Mouse (Mus musculus) megakaryocyte, adult 5-6 weeks (primary cell): ENCODE results near the gene Arhgap31. TPM values are rescaled to one million over a fixed set of nuclear protein-coding genes. Genes with fewer than 3 reads are reported as not detected.

Experiments
- ATAC-seq: 2 replicates; pipeline ENCODE4 v1.8.0; 2016; ENCODE audit warnings: mild to moderate bottlenecking, inconsistent platforms; ENCODE audit not compliant: poor library complexity, severe bottlenecking
- total RNA-seq, 2 experiments: library from RNA; stranded (forward) in 1 of 2; stranded (reverse) in 1 of 2; fragments of 153-499, 151-499 nt in 1 of 2; fragments of 221-1000, 200-1000 nt in 1 of 2; gene quantifications; 2 replicates each; pipeline versions ENCODE4 v1.2.3 to v1.2.4; 2015 to 2017

Gene Arhgap31
- total RNA-seq, 2 experiments from 2014 or later = 10.0 to 20.4 TPM

DNA sequence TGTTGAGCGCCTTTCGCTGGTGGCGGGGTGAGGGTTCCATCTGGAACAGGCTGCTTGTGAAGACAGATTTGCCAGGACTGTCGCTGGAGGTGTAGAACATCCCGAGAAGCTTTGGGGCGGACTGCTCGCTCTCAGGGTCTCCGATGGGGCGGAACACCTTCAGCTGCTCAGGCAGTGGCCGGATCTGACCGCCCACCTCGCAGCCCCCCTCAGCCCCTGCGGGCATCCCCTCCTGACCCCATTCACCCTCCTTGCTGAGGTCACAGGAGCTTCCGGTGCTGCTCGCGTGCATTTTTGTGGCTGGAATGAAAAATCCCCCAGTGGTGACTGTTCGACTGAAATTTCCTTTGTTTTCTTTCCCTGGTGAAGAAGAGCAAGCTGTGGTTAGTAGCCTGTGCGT lies 104.0 kb downstream of the Arhgap31 start:
- no peak for ATAC-seq

DNA sequence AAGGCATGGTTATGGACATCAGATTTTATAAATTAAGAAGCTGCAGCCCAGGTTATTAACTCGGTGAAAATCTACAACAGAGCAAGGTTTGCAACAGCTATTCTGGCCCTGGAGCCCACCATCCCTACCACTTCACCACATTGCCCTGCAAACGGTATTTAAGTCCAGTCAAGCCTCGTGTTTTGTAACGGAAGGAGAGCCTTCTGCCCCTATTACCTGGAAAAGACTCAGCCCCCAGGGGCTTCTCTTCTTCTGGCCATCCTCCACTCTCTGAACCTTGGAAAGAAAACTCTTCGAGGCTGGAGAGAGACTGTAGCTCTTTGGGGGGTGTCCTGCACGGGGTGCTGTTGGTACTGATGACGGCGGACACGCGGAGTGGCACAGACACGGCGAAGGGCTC lies 104.4 kb downstream of the Arhgap31 start:
- ATAC-seq = no peak

DNA sequence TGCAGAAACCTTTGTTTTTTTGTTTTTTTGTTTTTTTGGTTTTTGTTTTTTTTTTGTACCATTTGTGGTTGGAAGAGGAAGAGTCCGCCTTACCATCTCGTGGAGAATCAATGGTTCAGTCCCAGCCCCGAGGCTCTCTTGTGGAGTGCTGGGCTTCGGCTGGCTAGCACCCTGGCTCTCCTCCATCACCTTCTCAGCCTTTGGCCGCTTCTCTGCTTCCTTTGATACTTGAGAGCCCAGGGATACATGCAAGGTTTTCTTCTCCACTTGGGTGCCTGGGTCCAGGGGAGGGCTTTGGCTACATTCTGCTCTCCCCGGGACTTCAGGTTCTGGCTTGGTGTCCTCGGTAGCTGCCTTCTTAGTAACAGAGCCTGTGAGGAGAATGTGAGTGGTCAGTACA lies 106.6 kb downstream of the Arhgap31 start:
- ATAC-seq = no peak

DNA sequence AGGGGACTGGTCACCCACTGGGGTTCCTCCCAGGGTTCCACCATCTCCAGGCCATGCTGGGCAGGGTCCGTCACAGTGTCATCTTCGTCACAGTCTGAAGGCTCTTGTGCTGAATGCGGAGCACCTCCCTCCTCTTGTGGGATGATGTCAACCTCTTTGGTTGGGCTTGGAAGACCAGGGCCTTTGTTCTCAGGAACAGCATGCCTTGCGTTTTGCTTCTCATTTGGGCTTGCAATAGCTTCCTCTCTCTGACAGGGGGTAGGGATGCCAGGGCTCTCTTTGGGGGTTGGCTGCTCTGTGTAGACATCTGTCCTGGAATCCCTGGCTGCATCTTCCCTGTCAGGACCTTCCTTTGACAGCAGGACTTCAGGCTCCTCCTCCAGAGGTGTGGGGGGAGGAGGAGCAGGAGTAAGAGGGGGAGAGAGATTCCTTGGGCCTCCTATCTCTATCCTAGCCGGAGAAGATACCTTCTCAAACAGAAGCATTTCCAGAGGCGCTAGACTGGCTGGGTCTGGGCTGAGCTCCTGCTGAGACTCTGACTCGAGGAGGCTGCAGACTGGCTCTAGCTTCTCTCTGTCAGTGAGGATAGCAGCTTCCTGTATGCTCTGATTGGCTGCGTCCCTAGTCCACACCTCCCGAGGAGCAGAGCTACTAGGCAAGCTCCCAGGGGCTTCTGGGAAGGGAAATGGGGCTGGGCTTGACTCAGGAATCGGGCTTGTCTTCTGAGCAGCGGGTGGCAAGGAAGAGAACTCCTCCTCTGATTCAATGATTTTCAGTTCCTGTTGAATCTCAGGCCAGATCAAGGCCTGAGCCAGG lies 109.9 kb downstream of the Arhgap31 start:
- no peak for ATAC-seq

DNA sequence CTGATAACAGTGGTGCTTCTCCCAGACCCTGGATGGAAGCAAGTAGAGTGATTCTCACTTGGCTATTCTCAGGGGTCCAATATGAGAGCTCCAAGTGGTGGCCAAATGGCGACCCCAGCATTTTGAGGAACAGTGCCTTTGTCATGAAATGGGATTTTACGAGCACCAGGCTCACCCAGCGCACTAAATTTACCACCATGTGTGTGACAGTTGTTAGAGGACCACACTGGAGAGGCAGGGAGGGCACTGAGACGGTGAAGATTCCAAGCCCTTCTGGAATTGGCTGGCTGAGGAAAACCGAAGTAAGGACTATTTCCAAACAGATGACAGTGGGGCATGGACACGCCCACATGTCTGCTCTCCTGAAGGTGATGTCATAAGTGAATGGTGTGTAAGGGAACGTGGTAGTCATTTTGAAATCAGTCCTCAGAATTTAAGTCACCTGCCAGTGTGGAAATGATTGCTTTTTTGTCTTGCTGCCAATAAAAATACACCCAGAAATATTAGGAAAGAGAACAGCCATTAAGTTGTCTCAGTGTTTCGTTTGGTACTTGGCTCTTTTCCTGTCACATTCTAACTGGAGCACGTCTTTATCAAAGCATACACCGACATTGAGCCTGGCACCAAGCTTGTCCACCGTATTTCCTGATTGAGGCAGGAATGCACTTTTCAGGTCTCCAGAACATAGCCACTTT lies 113.9 kb downstream of the Arhgap31 start:
- peak; percentile 61 for ATAC-seq

DNA sequence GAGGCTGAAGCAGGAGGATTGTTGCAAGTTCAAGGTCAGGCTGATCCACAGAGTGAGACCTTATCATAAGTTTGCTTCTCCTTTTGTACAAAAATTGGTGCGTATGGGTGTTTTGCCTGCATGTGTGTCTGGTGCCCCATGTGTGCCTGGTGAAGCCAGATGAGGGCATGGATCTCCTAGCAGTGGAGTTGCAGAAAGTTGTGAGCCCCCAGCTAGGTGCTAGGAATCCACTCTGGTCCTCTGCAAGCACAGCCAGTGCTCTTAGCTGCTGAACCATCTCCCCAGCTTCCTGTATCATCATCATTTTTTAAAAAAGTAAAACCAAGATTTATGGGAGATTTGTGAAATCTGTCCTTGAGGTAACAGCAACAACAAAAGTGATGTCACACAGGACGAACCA lies 116.4 kb downstream of the Arhgap31 start:
- ATAC-seq = no peak

DNA sequence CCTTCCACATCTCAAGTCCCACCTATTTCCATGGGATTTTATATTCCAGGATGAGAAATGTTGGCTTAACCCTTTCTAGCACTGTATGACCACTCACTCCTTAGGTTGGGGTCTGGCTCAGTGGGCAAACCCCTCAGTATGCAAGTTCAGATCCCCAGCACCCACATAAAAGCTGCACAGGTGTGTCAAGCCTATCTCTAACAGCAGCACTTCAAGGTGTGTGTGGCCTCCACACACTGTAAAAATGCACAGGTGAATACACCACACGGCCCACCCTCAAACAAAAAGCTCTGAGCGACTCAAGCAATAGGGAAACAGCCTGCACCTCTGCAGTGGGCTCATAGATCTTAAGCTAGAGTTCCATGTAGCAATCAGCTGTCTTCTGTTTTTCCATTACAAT lies 117.0 kb downstream of the Arhgap31 start:
- no peak for ATAC-seq

DNA sequence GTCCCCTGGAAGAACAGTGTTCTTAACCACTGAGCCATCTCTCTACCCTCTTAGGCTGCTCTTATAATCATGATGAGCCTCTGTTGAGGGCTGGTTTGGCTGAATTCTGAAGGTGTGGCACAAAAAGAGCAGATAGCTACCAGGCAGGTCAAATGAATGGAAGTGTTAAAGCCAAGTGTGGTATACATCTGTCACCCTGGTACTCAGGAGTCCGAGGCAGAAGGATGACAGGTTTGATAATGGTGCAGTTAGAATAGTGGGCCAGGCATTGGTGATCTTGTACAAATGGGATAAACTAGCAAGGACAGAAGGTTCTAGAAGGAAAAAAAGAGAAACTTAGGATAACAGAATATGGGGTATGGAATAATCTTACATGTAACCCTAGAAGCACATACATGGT lies 118.6 kb downstream of the Arhgap31 start:
- no peak for ATAC-seq

DNA sequence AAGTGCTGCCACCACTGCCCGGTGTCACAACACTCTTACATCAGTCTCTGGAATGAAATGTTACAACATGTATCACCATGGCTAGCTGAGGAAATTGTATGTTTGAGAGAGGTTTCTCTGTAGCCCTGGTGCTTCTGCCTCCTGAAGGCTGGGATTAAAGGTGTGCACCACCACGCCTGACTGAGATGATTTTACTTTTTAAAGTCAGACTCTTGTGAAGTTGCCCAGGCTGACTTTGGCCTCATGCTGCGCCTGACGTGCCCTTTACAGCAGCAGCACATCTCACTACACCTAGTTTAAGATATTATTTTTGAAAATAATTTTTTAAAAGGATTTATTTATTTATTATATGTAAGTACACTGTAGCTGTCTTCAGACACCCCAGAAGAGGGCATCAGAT lies 120.1 kb downstream of the Arhgap31 start:
- no peak for ATAC-seq

DNA sequence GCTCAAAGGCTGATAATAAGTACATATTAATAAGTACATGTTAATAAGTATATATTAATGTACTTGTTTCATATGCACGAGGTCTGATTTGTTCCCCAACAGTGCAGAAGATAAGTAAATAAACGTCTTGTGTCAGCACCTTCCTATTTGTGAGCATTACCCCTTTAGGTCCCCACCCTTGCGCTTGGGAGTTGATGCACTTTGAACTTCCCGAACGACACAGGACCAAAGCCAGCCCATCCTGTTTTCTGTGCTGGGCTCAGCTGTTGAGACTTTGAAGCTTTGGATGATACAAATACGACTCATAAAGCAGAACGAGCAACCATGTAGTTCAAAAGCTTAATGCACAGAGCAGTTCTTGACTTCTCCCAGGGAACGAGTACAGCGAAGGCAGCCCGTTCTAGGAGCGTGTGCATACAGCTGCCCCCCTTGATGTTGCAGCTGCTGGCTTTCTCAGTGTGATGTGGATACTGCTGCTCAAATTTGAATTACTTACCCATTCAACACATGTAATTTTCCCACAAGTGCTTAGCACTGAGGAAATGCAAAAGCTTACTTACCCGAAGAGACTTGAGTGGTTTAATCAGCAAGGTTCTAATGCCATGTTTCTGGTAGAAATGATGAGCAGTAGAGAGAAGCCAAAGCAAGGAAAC lies 120.9 kb downstream of the Arhgap31 start:
- no peak for ATAC-seq

DNA sequence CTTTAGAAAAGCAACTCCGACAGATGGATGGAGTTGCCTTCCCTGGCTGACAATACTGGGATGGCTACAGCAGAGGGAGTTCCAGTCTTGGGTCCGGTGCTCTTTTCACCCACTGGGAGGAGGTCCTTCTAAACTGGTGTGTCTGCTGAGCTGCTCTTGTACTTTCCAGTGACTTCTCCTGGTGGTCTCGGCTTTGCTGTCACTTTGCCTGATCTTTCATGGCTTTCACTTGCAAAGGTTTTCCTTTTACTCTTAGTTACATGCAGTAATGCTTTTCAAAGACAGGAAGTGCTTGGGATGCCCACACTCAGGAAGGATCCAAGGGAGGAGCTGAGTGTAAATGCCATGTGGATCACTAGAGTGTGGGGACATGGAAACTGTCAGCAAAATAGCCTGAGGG lies 121.6 kb downstream of the Arhgap31 start:
- no peak for ATAC-seq

DNA sequence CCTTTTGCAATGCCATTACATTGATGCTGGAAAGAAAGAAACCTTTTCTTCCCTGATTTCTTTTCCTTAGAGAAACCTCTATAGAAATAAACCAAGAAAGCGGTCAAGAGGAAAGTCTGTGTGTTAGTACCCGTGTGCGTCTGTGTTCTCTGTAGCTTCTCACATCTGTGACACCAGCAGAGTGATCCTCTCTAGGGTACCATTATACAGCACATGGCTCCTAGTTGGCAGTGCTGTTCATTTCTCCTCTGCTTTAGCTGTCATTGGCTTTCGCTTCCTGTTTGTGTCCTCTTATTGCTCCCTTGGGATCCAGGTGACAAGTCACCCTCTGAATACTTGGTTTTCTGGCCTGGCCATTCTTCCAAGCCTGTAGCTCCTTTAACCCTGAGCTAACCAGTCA lies 125.5 kb downstream of the Arhgap31 start:
- ATAC-seq = no peak

DNA sequence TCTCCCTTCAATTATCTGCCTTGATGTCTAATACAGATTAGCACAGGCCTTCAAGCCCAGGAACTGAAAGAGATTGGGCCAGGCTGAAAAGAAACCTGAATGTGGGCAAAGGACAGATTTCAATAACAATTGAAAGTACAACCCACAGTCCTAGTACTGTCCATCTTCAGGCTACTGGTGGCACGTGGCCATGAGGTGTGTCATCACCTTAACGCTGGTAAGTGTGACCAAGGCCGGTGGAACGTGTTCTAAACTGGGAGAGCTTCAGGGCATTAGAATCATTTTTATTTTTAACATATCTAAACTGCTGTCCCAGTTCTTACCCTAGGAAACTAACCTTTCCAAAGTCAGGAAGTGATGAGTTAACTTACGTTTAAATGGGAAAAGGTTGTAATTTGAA lies 125.9 kb downstream of the Arhgap31 start:
- ATAC-seq = no peak

DNA sequence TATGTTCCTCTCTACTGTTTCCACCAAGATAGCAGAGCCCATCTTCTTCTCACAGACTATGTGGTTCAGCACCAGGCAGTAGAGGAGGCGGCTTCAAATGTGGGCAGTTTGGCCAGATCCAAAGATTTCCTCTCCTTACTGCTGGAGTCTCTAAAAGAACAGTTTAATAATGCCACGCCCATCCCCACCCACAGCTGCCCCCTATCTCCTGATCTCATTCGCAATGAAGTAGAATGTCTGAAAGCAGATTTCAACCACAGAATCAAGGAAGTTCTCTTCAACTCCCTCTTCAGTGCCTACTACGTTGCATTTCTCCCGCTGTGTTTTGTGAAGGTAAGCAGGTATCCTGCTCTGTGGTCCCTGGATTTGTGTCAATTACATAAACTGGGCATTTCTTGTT lies 127.9 kb downstream of the Arhgap31 start:
- ATAC-seq = no peak

DNA sequence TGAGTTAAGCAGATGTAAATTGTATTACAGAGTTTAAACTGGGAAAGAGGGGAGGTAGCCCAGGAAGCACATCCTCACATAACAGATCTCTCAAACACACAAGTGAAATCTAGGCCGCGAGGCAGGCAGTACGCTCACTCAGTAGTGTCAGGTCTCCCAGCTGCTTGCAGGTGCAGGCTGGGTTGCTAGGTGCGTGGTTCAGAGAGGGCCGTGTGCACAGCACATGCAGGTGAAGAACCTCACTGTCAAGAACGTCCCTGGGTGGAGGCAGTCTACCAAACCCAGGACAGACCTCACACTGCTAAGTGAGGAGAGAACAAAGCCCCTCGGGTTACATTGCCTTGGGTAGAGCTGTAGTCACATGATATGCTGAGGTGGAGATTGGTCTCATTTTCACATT lies 128.3 kb downstream of the Arhgap31 start:
- ATAC-seq = no peak

DNA sequence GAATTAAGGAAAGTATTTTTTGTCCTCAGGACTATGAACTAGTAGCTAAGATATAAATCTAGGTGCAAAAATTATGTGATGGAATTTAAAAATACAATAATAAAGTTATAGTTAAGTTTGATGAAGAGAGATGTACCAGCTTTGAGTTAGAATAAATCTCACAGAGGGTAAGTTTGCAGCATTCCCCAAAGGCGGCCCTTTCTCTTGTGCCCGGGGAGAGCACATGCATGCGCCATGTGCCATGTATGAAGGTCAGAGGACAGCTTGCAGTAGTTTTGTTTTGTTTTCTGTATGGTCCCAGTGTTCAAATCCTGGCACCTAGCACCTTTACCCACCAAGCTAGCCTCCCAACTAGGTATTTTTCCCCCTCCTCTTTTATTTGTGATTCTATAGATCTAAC lies 141.6 kb downstream of the Arhgap31 start:
- no peak for ATAC-seq

DNA sequence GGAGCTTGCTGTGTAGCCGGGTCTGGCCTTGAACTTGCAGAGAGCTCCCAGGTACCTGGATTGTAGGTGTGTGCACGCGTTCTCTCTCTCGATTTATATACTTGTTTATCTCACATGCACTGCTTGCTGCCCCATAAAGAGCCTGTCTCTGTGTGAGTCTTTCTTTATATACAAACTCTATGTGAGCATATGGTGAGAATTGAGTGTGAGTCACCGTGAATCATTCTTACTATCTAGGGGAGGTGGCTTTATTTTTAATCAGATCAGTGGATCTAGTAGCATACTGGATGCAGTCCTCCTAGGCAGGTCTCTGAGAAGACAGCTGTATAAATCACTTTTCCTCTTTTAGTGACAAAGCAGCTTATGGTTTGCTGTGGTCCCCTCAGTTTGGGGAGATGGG lies 144.9 kb downstream of the Arhgap31 start:
- no peak for ATAC-seq

DNA sequence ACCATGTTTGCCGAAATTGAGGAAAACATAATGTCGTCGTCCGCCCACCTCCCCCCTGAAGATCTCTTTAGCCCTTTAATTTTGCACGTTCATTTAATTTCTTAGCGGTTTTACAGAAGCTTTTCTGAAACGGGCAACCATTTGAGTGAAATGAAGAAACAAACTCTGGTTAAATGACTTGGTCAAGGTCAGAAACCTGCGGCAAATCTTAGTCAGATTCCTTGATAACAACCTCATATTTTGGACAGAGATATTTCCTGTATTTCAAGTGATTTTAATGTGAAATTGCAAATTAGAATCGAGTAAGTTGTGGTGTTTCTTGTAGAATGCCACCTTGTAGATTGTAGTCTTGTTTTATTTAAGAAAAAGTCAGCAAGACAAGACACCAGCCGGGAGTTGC lies 149.6 kb downstream of the Arhgap31 start:
- no peak for ATAC-seq

DNA sequence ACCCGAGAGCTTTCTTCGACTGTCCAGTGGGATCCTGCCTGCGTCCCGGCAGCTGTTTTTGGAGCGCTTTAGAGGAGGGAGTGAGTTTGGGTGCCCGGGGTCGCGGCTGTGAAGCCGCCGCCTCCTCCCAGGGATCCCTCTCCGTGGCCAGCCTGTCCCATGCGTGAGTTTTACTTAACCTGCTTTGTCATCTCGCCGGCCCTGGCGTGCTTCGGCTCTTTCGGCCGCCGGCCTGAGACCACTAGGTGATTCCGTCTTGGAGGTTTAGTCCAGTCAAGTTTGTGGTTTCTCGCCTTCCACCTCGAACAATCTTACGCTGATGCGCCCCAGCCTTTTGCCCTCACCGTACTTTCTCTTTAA lies 150.1 kb downstream of the Arhgap31 start:
- ATAC-seq = peak; percentile 59

DNA sequence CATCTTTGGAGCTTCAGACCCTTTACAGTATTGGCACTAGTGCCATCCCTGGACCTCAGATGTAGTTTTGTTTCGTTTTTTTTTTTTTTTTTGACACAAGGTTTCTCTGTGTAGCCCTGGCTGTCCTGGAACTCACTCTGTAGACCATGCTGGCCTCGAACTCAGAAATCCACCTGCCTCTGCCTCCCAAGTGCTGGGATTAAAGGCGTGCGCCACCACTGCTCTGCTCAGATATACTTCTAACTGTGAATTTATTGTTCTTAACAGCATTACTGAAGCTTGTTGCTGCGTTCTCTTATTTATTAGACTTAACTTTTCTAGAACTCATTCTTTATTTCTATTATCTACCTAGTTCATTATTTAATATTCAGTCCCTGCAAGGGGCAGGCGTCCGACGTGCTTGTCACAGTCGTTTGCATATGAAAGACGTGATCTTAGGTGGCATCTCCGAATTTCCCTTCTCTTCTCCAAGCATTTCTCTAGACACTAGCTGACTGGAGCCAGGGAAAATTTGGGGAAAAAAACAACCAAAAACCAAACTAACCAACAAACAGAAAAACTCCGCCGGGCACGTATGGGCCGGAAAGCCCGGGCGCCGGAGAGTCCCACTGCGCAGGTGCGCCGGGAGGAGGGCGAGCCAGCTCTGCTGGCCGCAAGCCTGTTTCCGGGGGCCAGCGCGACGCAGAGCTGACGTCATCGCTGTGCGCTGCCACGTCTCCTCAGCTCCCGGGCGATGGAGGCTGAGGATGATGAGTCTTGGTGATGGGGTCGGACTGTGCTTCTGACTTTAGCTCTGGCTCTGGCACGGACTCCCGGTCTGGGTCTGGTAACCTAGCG lies 150.7 kb downstream of the Arhgap31 start:
- peak; percentile 99 for ATAC-seq

DNA sequence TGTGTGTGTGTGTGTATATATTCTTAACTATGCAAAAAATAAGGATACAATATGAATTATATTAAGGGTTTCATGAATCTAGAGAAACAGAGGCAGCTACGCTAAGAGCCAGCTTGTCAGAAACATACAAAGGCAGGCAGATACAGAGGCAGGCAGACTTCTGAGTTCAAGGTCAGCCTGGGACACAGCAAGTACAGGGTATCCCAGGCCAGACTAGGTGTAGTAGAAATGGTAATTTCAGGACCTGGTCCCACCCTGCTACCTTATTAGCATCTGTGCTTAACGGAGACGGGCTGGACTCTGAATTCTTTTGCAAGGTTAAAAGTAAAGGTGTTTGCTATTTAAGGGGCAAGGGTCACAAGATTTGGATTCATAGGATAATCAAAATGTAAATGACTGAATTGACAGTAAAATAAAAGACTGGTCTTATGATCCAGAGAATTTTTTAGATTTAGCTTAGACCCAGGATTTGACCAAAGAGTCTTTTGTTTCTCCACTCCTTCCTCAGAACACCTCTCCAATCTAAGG lies 154.8 kb downstream of the Arhgap31 start, which contains the start of gene Tmem39a:
Gene Tmem39a, plus strand, starts transcription at position 478 of the 528 bp plus-strand sequence.
- ATAC-seq = no peak
